Mouse (Mus musculus): ENCODE data around the gene Rfx8.

Gene Rfx8

DNA sequence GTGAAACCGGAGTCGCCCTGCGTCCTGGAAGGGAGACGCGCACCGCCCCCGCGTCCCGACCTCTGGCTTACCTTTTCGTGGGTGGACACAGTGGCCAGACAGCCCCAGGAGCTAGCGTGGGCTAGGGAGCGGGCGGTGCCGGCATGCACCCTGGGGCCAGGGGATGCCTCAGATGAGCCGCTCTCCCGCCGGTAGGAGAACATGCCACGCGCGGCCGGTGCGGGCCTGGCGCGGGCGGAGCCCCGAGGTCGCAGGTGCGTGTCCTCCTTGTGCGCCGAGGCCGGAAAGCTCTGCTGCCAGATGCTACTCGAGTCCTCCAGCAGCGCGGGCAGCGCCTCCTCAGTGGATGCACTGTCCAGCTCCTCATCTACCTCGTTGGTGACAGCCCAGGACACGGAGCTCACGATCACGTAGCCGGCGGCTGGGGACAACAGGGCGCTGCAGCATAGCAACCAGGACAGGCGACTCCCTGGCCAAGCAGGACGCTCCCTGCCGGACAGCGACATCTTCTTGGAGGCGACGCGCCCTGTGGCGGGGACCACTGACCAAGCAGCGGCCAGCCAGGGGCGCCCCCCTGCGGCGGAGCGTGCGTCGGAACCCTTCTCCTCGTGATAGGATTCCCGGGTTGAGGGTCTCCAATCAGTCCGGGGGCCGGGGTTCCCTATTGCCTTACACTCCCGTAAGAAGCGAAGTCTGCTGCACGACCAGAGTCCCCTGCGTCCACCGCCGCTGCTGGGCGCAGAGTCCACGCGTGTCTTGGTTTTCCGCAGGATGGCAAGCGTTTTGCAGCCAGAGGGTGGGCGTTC is 70.2 kb downstream of the Rfx8 start:
- peak; percentile 68 to 84 for DNase-seq (ENCODE audit: inconsistent age in 2 of 2, low spot score in 1 of 2)

DNA sequence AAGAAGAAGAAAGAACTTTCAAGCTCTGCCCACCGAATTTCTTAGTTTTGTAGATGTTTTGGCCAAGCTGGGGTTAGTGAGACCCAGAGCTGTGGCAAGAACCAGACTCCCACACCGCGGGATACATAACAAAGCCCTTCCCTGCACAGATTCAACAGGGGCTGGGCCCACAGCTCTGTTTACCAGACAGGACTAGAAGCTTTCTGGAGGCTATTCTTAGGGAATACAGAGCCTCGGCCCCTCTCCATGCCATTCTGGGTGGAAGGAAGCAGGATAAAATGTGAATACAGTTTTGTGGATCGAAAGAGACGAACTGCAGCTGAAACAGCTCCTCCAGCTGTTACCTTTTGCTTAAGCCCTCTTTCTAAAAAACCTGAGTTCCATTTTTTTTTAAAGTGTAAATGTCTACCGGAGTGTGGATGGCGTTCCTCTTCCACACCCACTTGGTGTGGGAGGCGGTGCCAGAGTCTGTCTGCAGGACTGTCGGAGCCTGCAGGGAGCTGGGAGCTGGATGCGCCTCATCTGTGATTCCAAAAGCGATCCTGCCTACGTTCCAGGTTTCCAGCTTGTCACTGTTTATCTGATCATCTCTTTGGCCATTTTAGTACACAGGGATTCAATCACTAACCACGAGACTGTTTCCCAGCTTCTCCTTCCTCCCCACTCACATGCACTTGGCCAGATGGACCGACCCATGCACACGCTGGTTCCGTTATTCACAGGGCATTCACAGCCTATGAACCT is 70.9 kb downstream of the Rfx8 start:
- peak; percentile 18 to 39 for DNase-seq (ENCODE audit: inconsistent age in 2 of 2, low spot score in 1 of 2)

GRCm38 (mm10) chr1:39648584-39648983 is 72.2 kb downstream of the Rfx8 start:
- DNase-seq (ENCODE audit: inconsistent age in 2 of 2, low spot score in 1 of 2) = no peak

GRCm38 (mm10) chr1:39645905-39646759 is 74.7 kb downstream of the Rfx8 start:
- no peak for DNase-seq (ENCODE audit: inconsistent age in 2 of 2, low spot score in 1 of 2)

GRCm38 (mm10) chr1:39644333-39644732 is 76.5 kb downstream of the Rfx8 start:
- DNase-seq (ENCODE audit: inconsistent age in 2 of 2, low spot score in 1 of 2) = no peak

DNA sequence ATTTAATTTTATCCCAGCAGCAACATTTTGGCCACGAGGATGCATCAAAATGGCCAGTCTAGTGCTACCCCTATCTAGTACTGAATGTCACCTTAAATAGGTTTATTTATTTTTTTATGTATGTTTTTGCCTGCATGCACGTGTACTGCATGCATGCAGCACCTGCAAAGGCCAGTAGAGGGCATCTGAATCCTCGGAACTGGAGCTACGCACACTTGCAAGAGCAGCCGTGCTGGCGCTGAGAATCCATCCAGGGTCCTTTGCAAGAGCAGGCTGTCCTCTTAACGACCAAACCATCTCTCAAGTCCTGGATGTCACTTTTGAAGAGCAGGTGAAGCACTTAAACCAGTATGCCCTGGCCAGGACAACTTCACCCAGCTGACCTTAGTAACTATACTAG is 79.1 kb downstream of the Rfx8 start:
- DNase-seq (ENCODE audit: inconsistent age in 2 of 2, low spot score in 1 of 2) = no peak

GRCm38 (mm10) chr1:39637139-39637538 is 83.7 kb downstream of the Rfx8 start:
- no peak for DNase-seq (ENCODE audit: inconsistent age in 2 of 2, low spot score in 1 of 2)

- no peak for DNase-seq (ENCODE audit: inconsistent age in 2 of 2, low spot score in 1 of 2)
Measured at GRCm38 (mm10) chr1:39636660-39637059, 84.1 kb downstream of the Rfx8 start.

DNA sequence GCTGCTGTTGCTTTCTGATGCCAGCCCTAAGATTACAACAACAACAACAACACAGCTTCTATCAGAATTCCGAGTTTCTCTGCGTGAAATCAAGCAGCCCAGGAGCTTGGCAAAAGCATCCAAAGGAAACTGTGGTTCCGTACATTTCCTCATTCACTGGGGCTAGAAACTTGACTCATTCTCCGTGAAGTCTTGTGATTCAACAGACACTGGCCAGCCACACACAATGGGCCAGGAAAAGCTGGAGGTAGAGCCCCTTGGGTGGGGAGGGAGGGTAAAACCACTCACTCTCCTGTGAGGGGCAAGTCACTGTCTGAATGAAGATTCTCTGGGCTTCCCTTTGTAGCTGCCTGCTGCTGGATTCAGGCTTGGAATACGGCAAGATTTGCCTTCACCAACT is 84.6 kb downstream of the Rfx8 start:
- DNase-seq (ENCODE audit: inconsistent age in 2 of 2, low spot score in 1 of 2) = no peak

DNA sequence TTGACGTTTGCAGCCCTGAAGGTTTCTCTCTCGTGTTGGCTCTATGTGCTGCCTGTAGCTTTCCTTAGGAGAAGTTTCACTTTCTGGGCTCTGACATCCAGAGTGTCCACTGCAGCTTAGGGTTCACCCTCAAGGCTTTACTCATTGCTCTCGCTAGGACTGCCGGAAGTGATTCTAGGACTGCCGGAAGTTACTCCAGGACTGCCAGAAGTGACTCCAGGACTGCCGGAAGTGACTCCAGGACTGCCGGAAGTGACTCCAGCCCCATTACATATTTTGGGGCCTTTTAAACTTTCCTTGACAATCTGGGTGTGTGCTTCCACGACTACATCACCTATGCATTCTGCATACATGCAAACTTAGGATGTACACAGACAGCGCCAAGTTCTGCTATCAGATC is 92.2 kb downstream of the Rfx8 start:
- no peak for DNase-seq (ENCODE audit: inconsistent age in 2 of 2, low spot score in 1 of 2)

- DNase-seq (ENCODE audit: inconsistent age in 2 of 2, low spot score in 1 of 2) = no peak
Measured at GRCm38 (mm10) chr1:39625491-39625890, 95.3 kb downstream of the Rfx8 start.

GRCm38 (mm10) chr1:39623729-39624128 is 97.1 kb downstream of the Rfx8 start:
- DNase-seq (ENCODE audit: inconsistent age in 2 of 2, low spot score in 1 of 2) = no peak

- peak in 1 of 2 experiments; percentile 13 for DNase-seq (ENCODE audit: inconsistent age in 2 of 2, low spot score in 1 of 2)
Measured at GRCm38 (mm10) chr1:39623106-39623505, 97.7 kb downstream of the Rfx8 start.

DNA sequence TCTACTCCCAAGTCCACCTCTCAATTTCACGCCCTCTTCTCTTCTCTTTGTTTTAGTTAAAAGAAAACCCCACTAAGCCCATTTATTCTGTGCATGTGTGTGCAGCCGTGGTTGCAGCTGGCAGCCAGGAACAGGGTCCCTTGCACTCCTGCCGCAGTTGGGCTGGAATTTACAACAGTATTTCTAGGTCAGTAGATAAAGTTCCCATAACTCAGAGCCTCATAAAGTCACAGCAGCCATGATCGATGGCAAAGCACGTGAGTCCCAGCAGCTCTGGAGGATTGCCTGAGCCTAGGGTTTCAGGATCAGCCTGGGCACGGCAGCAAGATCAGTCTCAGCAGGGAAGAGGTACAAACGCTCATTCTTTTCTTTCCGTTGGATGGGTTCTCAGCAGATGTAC is 102.3 kb downstream of the Rfx8 start:
- DNase-seq (ENCODE audit: inconsistent age in 2 of 2, low spot score in 1 of 2) = peak; percentile 59 to 66

DNA sequence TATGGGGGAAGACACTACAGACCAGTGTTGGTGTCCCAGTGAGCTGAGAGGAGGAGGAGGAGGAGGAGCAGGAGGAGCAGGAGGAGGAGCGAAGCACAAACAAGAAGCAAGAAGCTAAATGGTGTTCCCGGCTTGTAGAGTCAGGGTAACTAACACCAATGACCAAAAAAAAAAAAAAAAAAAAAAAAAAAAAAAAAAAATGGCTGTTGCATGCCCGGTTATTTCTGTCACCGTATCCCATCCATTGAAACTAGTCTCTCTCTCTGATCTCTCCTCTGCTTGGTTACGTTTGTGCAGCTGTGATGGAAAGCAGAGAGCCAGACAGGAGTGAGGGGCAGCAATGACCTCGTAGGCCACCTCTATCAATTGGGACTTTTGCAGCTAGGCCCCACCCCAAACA is 105.3 kb downstream of the Rfx8 start:
- no peak for DNase-seq (ENCODE audit: inconsistent age in 2 of 2, low spot score in 1 of 2)
